Mouse (Mus musculus): ENCODE measurements around the gene Rarb. TPM values are rescaled to one million over a fixed set of nuclear protein-coding genes. Genes with fewer than 3 reads are reported as not detected.
A peak's percentile ranks its signal among the peaks of the same experiment; 100 is the strongest.
"Not testable (repeated sequence)": the region's sequence is repeated elsewhere in the genome, so short reads cannot be mapped to it uniquely, and the experiment has no call there.

Gene Rarb
- polyA plus RNA-seq, 1 experiment from 2014 or later: 4.4 TPM

GRCm38 (mm10) chr14:16762773-16763172, 56.2 kb downstream of the Rarb start:
- TF ChIP-seq CTCF (IDR thresholded peaks at IDR 0.05) (no peak), EP300 (IDR thresholded peaks at IDR 0.05) (no peak)
- no peak overlapping the region for H3K27ac ChIP-seq (ENCODE audit: low read length)

GRCm38 (mm10) chr14:16758773-16759434, 60.1 kb downstream of the Rarb start:
- DNase-seq (ENCODE audit: low spot score) (no peak), ATAC-seq (no peak)
- H3K9me3 ChIP-seq (ENCODE audit: low read length): no peaks in the 10 kb centered on the region
- H3K4me3 ChIP-seq (ENCODE audit: low read depth, low read length): no peak overlapping the region
- no peak overlapping the region for H3K27ac ChIP-seq (ENCODE audit: low read length)
- H3K27me3 ChIP-seq (replicated peaks; ENCODE audit: insufficient read depth, low read length): no peaks in the 10 kb centered on the region
- no peaks in the 10 kb centered on the region for H3K4me1 ChIP-seq (ENCODE audit: insufficient read depth, low read depth, low read length)
- WGBS: 67% methylated on average over 6 of the region's 6 CpGs
- no peaks in the 10 kb centered on the region for H3K36me3 ChIP-seq (ENCODE audit: insufficient read depth, low read length)
- no peak overlapping the region for H3K4me2 ChIP-seq (replicated peaks; ENCODE audit: low read depth, low read length)
- no peak for TF ChIP-seq EP300 (IDR thresholded peaks at IDR 0.05)
- TF ChIP-seq CTCF (IDR thresholded peaks at IDR 0.05): no peak
- H3K9ac ChIP-seq (replicated peaks; ENCODE audit: low read depth): no peak overlapping the region

More at GRCm38 (mm10) chr14:16762773-16763172, 56.2 kb downstream of the Rarb start:
- DNase-seq (ENCODE audit: low spot score) (peak; percentile 26), ATAC-seq (peak; percentile 33; the same call in 1 of the 2 replicates)
- Histone ChIP-seq H3K4me3 (ENCODE audit: low read depth, low read length) (no peak overlapping the region), H3K9me3 (ENCODE audit: low read length) (no peaks in the 10 kb centered on the region), H3K4me1 (ENCODE audit: insufficient read depth, low read depth, low read length) (no peaks in the 10 kb centered on the region), H3K4me2 (replicated peaks; ENCODE audit: low read depth, low read length) (no peak overlapping the region), H3K9ac (replicated peaks; ENCODE audit: low read depth) (no peak overlapping the region), H3K36me3 (ENCODE audit: insufficient read depth, low read length) (no peaks in the 10 kb centered on the region), H3K27me3 (replicated peaks; ENCODE audit: insufficient read depth, low read length) (no peaks in the 10 kb centered on the region)

- H3K4me2 ChIP-seq (replicated peaks; ENCODE audit: low read depth, low read length); DNase-seq (ENCODE audit: low spot score); H3K9me3 ChIP-seq (ENCODE audit: low read length); ATAC-seq; H3K27ac ChIP-seq (ENCODE audit: low read length); H3K4me1 ChIP-seq (ENCODE audit: insufficient read depth, low read depth, low read length); H3K9ac ChIP-seq (replicated peaks; ENCODE audit: low read depth); H3K4me3 ChIP-seq (ENCODE audit: low read depth, low read length); H3K36me3 ChIP-seq (ENCODE audit: insufficient read depth, low read length); H3K27me3 ChIP-seq (replicated peaks; ENCODE audit: insufficient read depth, low read length): not testable (repeated sequence)
- 100% methylated on average over 1 of the region's 1 CpGs for WGBS
Measured at GRCm38 (mm10) chr14:16755601-16756000, 63.4 kb downstream of the Rarb start.

- ATAC-seq: no peak
- no peak overlapping the region for H3K9ac ChIP-seq (replicated peaks; ENCODE audit: low read depth)
- H3K27ac ChIP-seq (ENCODE audit: low read length): no peak overlapping the region
- no peak overlapping the region for H3K4me2 ChIP-seq (replicated peaks; ENCODE audit: low read depth, low read length)
- H3K36me3 ChIP-seq (ENCODE audit: insufficient read depth, low read length): no peaks in the 10 kb centered on the region
- no peak for DNase-seq (ENCODE audit: low spot score)
- no peaks in the 10 kb centered on the region for H3K27me3 ChIP-seq (replicated peaks; ENCODE audit: insufficient read depth, low read length)
- 71% methylated on average over 1 of the region's 1 CpGs for WGBS
- no peaks in the 10 kb centered on the region for H3K4me1 ChIP-seq (ENCODE audit: insufficient read depth, low read depth, low read length)
- TF ChIP-seq CTCF (IDR thresholded peaks at IDR 0.05): no peak
- TF ChIP-seq EP300 (IDR thresholded peaks at IDR 0.05): no peak
- no peaks in the 10 kb centered on the region for H3K9me3 ChIP-seq (ENCODE audit: low read length)
- H3K4me3 ChIP-seq (ENCODE audit: low read depth, low read length): no peak overlapping the region
Measured at GRCm38 (mm10) chr14:16752648-16753047, 66.3 kb downstream of the Rarb start.

- 65% methylated on average over 2 of the region's 2 CpGs for WGBS
- no peak for ATAC-seq
Measured at GRCm38 (mm10) chr14:16746982-16747578, 71.9 kb downstream of the Rarb start.

GRCm38 (mm10) chr14:16740982-16741739, 77.8 kb downstream of the Rarb start:
- Histone ChIP-seq H3K9me3 (ENCODE audit: low read length) (no peaks in the 10 kb centered on the region), H3K27me3 (replicated peaks; ENCODE audit: insufficient read depth, low read length) (no peaks in the 10 kb centered on the region), H3K36me3 (ENCODE audit: insufficient read depth, low read length) (no peaks in the 10 kb centered on the region), H3K4me1 (ENCODE audit: insufficient read depth, low read depth, low read length) (no peaks in the 10 kb centered on the region), H3K4me3 (ENCODE audit: low read depth, low read length) (no peak overlapping the region), H3K4me2 (replicated peaks; ENCODE audit: low read depth, low read length) (no peak overlapping the region), H3K9ac (replicated peaks; ENCODE audit: low read depth) (no peak overlapping the region), H3K27ac (ENCODE audit: low read length) (no peak overlapping the region)
- no peak for DNase-seq (ENCODE audit: low spot score)
- no peak for TF ChIP-seq EP300 (IDR thresholded peaks at IDR 0.05)
- TF ChIP-seq CTCF (IDR thresholded peaks at IDR 0.05): no peak
- WGBS: 58% methylated on average over 13 of the region's 13 CpGs
- ATAC-seq: peak; percentile 19; the same call in 1 of the 2 replicates

More at GRCm38 (mm10) chr14:16746982-16747578, 71.9 kb downstream of the Rarb start:
- Histone ChIP-seq H3K4me3 (ENCODE audit: low read depth, low read length) (no peak overlapping the region), H3K9ac (replicated peaks; ENCODE audit: low read depth) (no peak overlapping the region), H3K4me2 (replicated peaks; ENCODE audit: low read depth, low read length) (no peak overlapping the region), H3K27me3 (replicated peaks; ENCODE audit: insufficient read depth, low read length) (no peaks in the 10 kb centered on the region), H3K36me3 (ENCODE audit: insufficient read depth, low read length) (no peaks in the 10 kb centered on the region), H3K27ac (ENCODE audit: low read length) (no peak overlapping the region), H3K9me3 (ENCODE audit: low read length) (no peaks in the 10 kb centered on the region), H3K4me1 (ENCODE audit: insufficient read depth, low read depth, low read length) (no peaks in the 10 kb centered on the region)
- DNase-seq (ENCODE audit: low spot score): no peak
- no peak for TF ChIP-seq EP300 (IDR thresholded peaks at IDR 0.05)
- no peak for TF ChIP-seq CTCF (IDR thresholded peaks at IDR 0.05)
